Mouse (Mus musculus) CH12.LX (cell line): ENCODE data around the gene Slco2b1.
A peak's percentile ranks its signal among the peaks of the same experiment; 100 is the strongest.

ENCODE experiments used
- CTCF ChIP-seq, 2 experiments: IDR thresholded peaks in 1 of 2; conservative IDR thresholded peaks in 1 of 2; 2 replicates each; pipeline ENCODE4 v1.5.1; 2011 to 2012; ENCODE audit warnings: low read depth in 2 of 2, low read length in 2 of 2, improper control_type of control experiment in 1 of 2, inconsistent platforms in 1 of 2, mild to moderate bottlenecking in 1 of 2, moderate library complexity in 1 of 2
- HCFC1 ChIP-seq: IDR thresholded peaks from 2 replicates; pipeline ENCODE4 v1.6.1; 2012; ENCODE audit warnings: low read depth, mild to moderate bottlenecking, inconsistent platforms, low read length, improper control_type of control experiment
- NELFE ChIP-seq: IDR thresholded peaks from 2 replicates; pipeline ENCODE4 v1.6.1; 2011; ENCODE audit warnings: low read depth, low read length, improper control_type of control experiment
- POLR2A ChIP-seq: IDR thresholded peaks from 2 replicates; pipeline ENCODE4 v1.6.1; 2011; ENCODE audit warnings: low read depth, mild to moderate bottlenecking, improper control_type of control experiment, low read length
- ZC3H11A ChIP-seq: IDR thresholded peaks from 2 replicates; pipeline ENCODE4 v1.6.1; 2012; ENCODE audit warnings: low read depth, mild to moderate bottlenecking, inconsistent platforms, low read length, improper control_type of control experiment
- ZNF384 ChIP-seq: IDR thresholded peaks from 2 replicates; pipeline ENCODE4 v1.6.1; 2012; ENCODE audit warnings: low read depth, low read length, improper control_type of control experiment, inconsistent platforms

DNA sequence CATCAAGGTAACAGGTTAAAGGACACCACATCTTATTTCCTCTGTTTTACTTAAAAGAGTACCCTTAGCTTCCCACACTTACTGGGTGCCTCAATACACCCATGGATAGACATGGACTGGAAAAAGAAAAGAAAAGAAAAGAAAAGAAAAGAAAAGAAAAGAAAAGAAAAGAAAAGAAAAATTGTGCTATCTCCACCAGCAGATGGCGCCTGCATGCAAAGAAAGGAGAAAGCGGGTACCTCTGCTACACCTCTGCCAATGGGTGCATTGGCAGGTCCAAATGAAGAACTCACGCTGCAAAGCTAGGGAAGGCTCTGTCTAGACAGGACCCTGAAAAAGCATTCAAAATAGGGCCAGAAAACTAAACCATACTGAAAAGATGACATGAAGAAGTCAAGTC is 92.3 kb downstream of the Slco2b1 start:
- no peak for TF ChIP-seq HCFC1
- peak; percentile 36 to 75; a peak in 3 of 4 replicates for TF ChIP-seq CTCF (conservative IDR thresholded peaks at IDR 0.05 in 1 of 2, IDR thresholded peaks at IDR 0.05 in 1 of 2; ENCODE audit: low read depth in 2 of 2, low read length in 2 of 2)
- TF ChIP-seq POLR2A, result no peak
- no peak for TF ChIP-seq ZC3H11A
- no peak for TF ChIP-seq NELFE
- no peak for TF ChIP-seq ZNF384
